Mouse (Mus musculus) kidney, adult 2 months (tissue): ENCODE data around the gene 4931422A03Rik. TPM values are rescaled to one million over a fixed set of nuclear protein-coding genes. Genes with fewer than 3 reads are reported as not detected.

Experiments
- DNase-seq: peaks from one replicate; pipeline ENCODE4 v3.0.0; 2021
- H3K27ac ChIP-seq: fragments of 200-500 bp; 2 replicates; pipeline ENCODE4 v1.5.1; 2012; ENCODE audit warnings: low read depth, low read length, control low read depth, inconsistent platforms; ENCODE audit not compliant: insufficient read depth
- H3K27me3 ChIP-seq: fragments of 200-500 bp; replicated peaks from 2 replicates; pipeline ENCODE4 v1.6.1; 2012; ENCODE audit warnings: mild to moderate bottlenecking, moderate library complexity, low read length, inconsistent platforms; ENCODE audit not compliant: control insufficient read depth, insufficient read depth
- H3K36me3 ChIP-seq: fragments of 200-500 bp; 2 replicates; pipeline ENCODE4 v1.6.1; 2012; ENCODE audit warnings: mild to moderate bottlenecking, moderate library complexity, low read length, inconsistent platforms; ENCODE audit not compliant: control insufficient read depth, insufficient read depth
- H3K4me1 ChIP-seq: fragments of 200-500 bp; 2 replicates; pipeline ENCODE4 v1.6.1; 2011; ENCODE audit warnings: low read length; ENCODE audit not compliant: control insufficient read depth, insufficient read depth
- H3K4me3 ChIP-seq: fragments of 200-500 bp; 2 replicates; pipeline ENCODE4 v1.5.1; 2011; ENCODE audit warnings: mild to moderate bottlenecking, low read depth, low read length, control low read depth; ENCODE audit not compliant: insufficient read depth
- CTCF ChIP-seq: fragments of 200-500 bp; conservative IDR thresholded peaks from 2 replicates; pipeline ENCODE4 v1.5.1; 2011; ENCODE audit warnings: low read depth, mild to moderate bottlenecking, control low read depth, low read length, moderate library complexity, mixed read lengths; ENCODE audit not compliant: insufficient read depth, insufficient read length
- POLR2A ChIP-seq: fragments of 200-500 bp; IDR thresholded peaks from one replicate; pipeline ENCODE4 v1.6.1; 2011; ENCODE audit warnings: low read depth, low read length, control low read depth
- WGBS: fragments of 180-500 bp; shearing (Covaris S2); methylation state at CpG from one replicate; pipeline ENCODE4 v1.1.7; 2018; 5-methylcytosine and 5-hydroxymethylcytosine counted together
- polyA plus RNA-seq: library from polyadenylated mRNA; depleted of rRNA; stranded (reverse); fragments of >200 nt; gene quantifications from 2 replicates; pipeline ENCODE4 v1.2.3, GENCODE M21; 2012

4931422A03Rik gene
- polyA plus RNA-seq, 1 experiment, result not detected

DNA sequence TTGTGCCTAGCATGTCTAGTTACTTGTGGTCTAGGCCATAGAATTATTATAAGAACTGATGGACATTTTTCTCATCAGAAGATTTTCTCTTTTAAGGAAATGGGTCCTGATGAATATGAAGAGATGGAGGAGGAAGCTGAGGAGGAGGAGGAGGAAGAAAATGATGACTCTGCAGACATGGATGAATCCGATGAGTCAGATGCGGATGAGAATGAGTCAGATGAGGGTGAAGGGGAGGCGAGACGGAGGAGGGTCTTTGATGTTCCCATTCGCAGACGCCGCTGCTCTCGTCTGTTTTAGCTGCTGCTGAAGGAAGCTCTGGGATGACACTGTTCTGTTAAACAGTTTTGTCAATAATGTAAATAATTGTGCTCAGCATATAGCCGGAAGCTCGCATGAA lies 31.6 kb upstream of the 4931422A03Rik start:
- TF ChIP-seq CTCF (no peak), POLR2A (no peak)
- Histone ChIP-seq H3K27me3 (no peaks in the 10 kb centered on the region), H3K4me1 (no peaks in the 10 kb centered on the region), H3K4me3 (no peak overlapping the region), H3K27ac (no peak overlapping the region), H3K36me3 (peaks cover 7% of the 10 kb centered on the region; the same call in 1 of the 2 replicates)
- no peak for DNase-seq
- WGBS, result 83% methylated on average over 10 of the region's 10 CpGs

GRCm38 (mm10) chr2:104058954-104059353 lies 30.8 kb upstream of the 4931422A03Rik start:
- no peaks in the 10 kb centered on the region for H3K4me1 ChIP-seq
- H3K27me3 ChIP-seq, result no peaks in the 10 kb centered on the region
- H3K27ac ChIP-seq, result no peak overlapping the region
- H3K36me3 ChIP-seq, result peaks cover 8% of the 10 kb centered on the region; the same call in 1 of the 2 replicates
- no peak for DNase-seq
- no peak overlapping the region for H3K4me3 ChIP-seq
- WGBS, result 91% methylated on average over 4 of the region's 4 CpGs
- no peak for TF ChIP-seq CTCF
- no peak for TF ChIP-seq POLR2A

GRCm38 (mm10) chr2:104058381-104058780 lies 30.2 kb upstream of the 4931422A03Rik start:
- no peaks in the 10 kb centered on the region for H3K27me3 ChIP-seq
- no peak for DNase-seq
- H3K4me3 ChIP-seq, result no peak overlapping the region
- no peaks in the 10 kb centered on the region for H3K4me1 ChIP-seq
- no peak overlapping the region for H3K27ac ChIP-seq
- 87% methylated on average over 1 of the region's 1 CpGs for WGBS
- no peak for TF ChIP-seq POLR2A
- TF ChIP-seq CTCF, result no peak
- peaks cover 8% of the 10 kb centered on the region; the same call in 1 of the 2 replicates for H3K36me3 ChIP-seq

GRCm38 (mm10) chr2:104044479-104045080 lies 16.4 kb upstream of the 4931422A03Rik start:
- peaks cover 8% of the 10 kb centered on the region for H3K4me1 ChIP-seq
- TF ChIP-seq CTCF (no peak), POLR2A (no peak)
- H3K36me3 ChIP-seq, result peaks cover 14% of the 10 kb centered on the region
- peak overlapping the region; percentile 75; the same call in 1 of the 2 replicates for H3K27ac ChIP-seq
- 43% methylated on average over 1 of the region's 1 CpGs for WGBS
- no peak overlapping the region for H3K4me3 ChIP-seq
- H3K27me3 ChIP-seq, result no peaks in the 10 kb centered on the region
- peak; percentile 48 for DNase-seq

GRCm38 (mm10) chr2:104043624-104044478 lies 15.7 kb upstream of the 4931422A03Rik start:
- DNase-seq, result peak; percentile 11
- Histone ChIP-seq H3K4me1 (peaks cover 8% of the 10 kb centered on the region), H3K4me3 (no peak overlapping the region)

GRCm38 (mm10) chr2:104042766-104043165 lies 14.6 kb upstream of the 4931422A03Rik start:
- peaks cover 9% of the 10 kb centered on the region for H3K36me3 ChIP-seq
- 94% methylated on average over 15 of the region's 15 CpGs for WGBS
- TF ChIP-seq CTCF, result no peak
- TF ChIP-seq POLR2A, result no peak

More at GRCm38 (mm10) chr2:104043624-104044478, 15.7 kb upstream of the 4931422A03Rik start:
- TF ChIP-seq POLR2A, result no peak
- TF ChIP-seq CTCF, result no peak
- Histone ChIP-seq H3K27ac (peak overlapping the region; percentile 77), H3K36me3 (peaks cover 14% of the 10 kb centered on the region), H3K27me3 (no peaks in the 10 kb centered on the region)
- 26% methylated on average over 5 of the region's 5 CpGs for WGBS

GRCm38 (mm10) chr2:104041632-104042031 lies 13.5 kb upstream of the 4931422A03Rik start:
- DNase-seq, result peak; percentile 10
- H3K27ac ChIP-seq, result no peak overlapping the region; the same call in 1 of the 2 replicates
- peaks cover 8% of the 10 kb centered on the region for H3K4me1 ChIP-seq
- no peak for TF ChIP-seq POLR2A
- TF ChIP-seq CTCF, result no peak
- no peaks in the 10 kb centered on the region for H3K27me3 ChIP-seq
- peaks cover 11% of the 10 kb centered on the region for H3K36me3 ChIP-seq
- H3K4me3 ChIP-seq, result no peak overlapping the region
- WGBS, result 17% methylated on average over 5 of the region's 5 CpGs

More at GRCm38 (mm10) chr2:104042766-104043165, 14.6 kb upstream of the 4931422A03Rik start:
- no peaks in the 10 kb centered on the region for H3K27me3 ChIP-seq
- no peak overlapping the region for H3K4me3 ChIP-seq
- DNase-seq, result no peak
- peaks cover 8% of the 10 kb centered on the region for H3K4me1 ChIP-seq
- no peak overlapping the region for H3K27ac ChIP-seq
